Mouse (Mus musculus): ENCODE results near the gene Snx9.

- TF ChIP-seq MYB (IDR thresholded peaks at IDR 0.05; ENCODE audit: low read depth, low read length) (no peak), KAT2A (conservative IDR thresholded peaks at IDR 0.05; ENCODE audit: low read depth, low read length) (peak; percentile 50; the same call in 1 of the 2 replicates), USF1 (IDR thresholded peaks at IDR 0.05; ENCODE audit: low read depth, low read length) (peak; percentile 82), POLR2A (IDR thresholded peaks at IDR 0.05; ENCODE audit: control insufficient read depth in 1 of 2, insufficient read depth in 1 of 2, low read depth in 1 of 2, low read length in 2 of 2, poor library complexity in 1 of 2) (peak; percentile 61 to 93; a peak in 3 of 4 replicates), ZC3H11A (IDR thresholded peaks at IDR 0.05; ENCODE audit: low read depth, low read length) (no peak), EP300 (IDR thresholded peaks at IDR 0.05; ENCODE audit: low read depth in 1 of 2, low read length in 2 of 2) (peak; percentile 80 to 84), RAD21 (IDR thresholded peaks at IDR 0.05; ENCODE audit: low read depth, low read length) (no peak), CTCF (IDR thresholded peaks at IDR 0.05 in 2 of 3, conservative IDR thresholded peaks at IDR 0.05 in 1 of 3; ENCODE audit: control insufficient read depth in 1 of 3, insufficient read depth in 1 of 3, low read depth in 2 of 3, low read length in 3 of 3, poor library complexity in 1 of 3, severe bottlenecking in 1 of 3) (no peak), ZNF384 (IDR thresholded peaks at IDR 0.05; ENCODE audit: low read depth, low read length) (no peak)
Measured at GRCm38 (mm10) chr17:5798221-5798801, 42.8 kb upstream of the Snx9 start.
